Mouse (Mus musculus) G1E (cell line): ENCODE measurements around the gene Crb2.

ENCODE experiments used
- CTCF ChIP-seq: IDR thresholded peaks from 2 replicates; pipeline ENCODE4 v1.5.1; 2012; ENCODE audit warnings: low read depth, low read length, inconsistent platforms, mixed read lengths
- POLR2AphosphoS5 ChIP-seq: IDR thresholded peaks from 2 replicates; pipeline ENCODE4 v1.6.1; 2012; ENCODE audit warnings: low read depth, low read length, inconsistent platforms; ENCODE audit not compliant: insufficient replicate concordance

- TF ChIP-seq CTCF = no peak
- no peak for TF ChIP-seq POLR2AphosphoS5
These were observed 26.7 kb upstream of the Crb2 start for GRCm38 (mm10) chr2:37749323-37749722.
